Mouse (Mus musculus) ovary, postnatal 14 days (tissue): ENCODE data around the gene Prr5l.
A peak's percentile ranks its signal among the peaks of the same experiment; 100 is the strongest.

ENCODE experiments used
- DNase-seq: peaks from one replicate; pipeline ENCODE4 v3.0.0; 2022; ENCODE audit warnings: low spot score

Prr5l gene

DNA sequence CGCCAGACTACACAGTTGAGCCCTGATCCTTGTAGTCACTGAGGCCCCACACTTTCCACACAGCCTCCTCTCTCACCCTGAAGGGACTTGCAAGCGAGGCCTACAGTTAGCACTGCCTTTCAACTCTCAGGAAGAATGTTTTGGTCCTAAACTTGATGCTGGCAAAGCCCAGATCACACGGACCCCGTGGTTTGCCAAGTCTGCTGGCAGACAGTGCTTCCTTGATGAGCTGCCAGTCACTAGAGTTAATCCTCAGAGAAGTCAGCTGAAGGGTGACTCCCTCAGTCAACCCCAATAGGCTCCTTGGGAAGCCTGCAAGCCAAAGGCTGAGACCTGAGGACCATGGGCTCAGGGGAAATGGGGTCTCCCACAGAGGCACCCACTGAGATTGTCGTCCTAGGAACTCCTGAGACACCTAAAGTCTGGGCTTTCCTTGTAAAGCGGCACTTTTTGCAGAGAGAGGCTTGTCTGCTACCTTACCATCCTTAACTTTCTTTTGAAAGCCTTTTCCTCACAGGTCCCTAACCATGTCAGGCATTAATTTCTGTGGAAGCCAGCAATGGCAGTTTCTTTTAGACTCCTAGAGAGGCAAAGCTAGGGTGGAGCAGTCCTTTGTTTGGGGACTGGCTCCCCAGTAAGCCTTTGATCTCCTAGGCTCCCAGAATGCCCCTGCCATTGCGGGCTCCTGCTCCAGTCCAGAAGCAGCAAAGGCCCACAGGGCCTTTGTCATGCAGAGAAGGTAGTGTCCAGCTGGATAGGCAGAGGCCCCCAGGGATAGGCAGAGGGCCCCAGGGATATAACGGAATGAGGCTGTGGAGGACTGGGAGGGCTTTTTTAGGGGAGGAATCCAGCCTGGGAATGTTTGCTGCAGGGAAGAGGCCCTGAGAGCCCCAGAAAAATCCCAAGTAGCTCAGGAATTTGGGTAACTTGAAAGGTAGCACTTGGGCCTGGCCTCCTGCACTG is 160.2 kb downstream of the Prr5l start:
- no peak for DNase-seq

- DNase-seq, result no peak
Measured at GRCm38 (mm10) chr2:101721835-101722234, 161.0 kb downstream of the Prr5l start.

- DNase-seq, result no peak
Measured at GRCm38 (mm10) chr2:101717162-101717561, 165.7 kb downstream of the Prr5l start.

- no peak for DNase-seq
Measured at GRCm38 (mm10) chr2:101715650-101716323, 167.0 kb downstream of the Prr5l start.

GRCm38 (mm10) chr2:101711608-101712007 is 171.2 kb downstream of the Prr5l start:
- DNase-seq, result no peak

GRCm38 (mm10) chr2:101705941-101706485 is 176.8 kb downstream of the Prr5l start:
- no peak for DNase-seq

GRCm38 (mm10) chr2:101699284-101699683 is 183.5 kb downstream of the Prr5l start:
- DNase-seq, result no peak

DNA sequence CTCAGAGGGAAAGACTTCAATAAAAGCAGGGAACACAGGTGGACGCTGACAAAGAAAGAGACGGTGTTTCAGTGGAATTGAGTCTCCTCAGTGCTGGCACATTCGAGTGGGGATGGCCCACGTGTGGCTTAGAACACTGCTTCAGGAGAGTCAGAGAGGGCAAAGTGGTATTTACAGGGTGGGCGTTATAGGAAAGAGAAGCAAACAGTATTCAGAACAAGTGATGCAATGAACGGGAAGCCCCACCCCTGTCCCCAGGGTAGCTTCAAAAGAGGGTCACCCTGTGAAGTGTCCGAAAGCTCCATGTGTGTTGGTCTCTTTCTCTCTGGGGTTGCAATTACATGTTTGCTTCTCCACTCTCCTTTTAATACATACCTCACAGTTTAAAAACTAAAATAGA is 187.2 kb downstream of the Prr5l start:
- no peak for DNase-seq

DNA sequence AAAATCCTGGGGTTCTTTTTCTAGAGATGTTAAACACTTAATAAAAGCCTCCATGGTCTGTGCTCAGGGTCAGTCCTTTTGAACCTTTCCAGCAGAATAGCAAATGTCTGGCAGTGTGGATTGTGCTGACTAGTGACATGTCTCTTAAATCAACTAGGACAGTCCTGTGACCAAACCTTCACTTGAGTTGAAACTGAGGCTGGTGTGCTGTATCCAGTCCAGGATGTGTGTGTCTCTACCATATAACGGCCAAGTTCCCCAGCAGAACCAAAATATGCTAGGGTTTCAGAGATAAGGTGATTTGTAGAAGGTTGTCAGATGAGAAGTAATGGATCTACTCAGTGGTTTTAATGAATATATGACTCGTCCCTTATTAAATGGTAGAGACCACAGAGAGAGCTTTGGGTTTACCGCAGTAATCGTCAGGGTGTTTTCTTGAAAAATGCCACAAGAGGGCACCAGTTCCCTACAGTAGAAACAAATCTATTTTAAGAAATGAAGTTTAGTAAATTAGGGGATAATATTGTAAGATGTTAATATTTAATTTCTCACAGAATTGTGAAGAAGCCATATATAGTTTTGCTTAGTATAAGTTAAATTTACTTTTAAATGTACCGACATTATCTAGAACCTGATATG is 189.1 kb downstream of the Prr5l start:
- DNase-seq, result no peak

GRCm38 (mm10) chr2:101693043-101693442 is 189.8 kb downstream of the Prr5l start:
- DNase-seq, result no peak

DNA sequence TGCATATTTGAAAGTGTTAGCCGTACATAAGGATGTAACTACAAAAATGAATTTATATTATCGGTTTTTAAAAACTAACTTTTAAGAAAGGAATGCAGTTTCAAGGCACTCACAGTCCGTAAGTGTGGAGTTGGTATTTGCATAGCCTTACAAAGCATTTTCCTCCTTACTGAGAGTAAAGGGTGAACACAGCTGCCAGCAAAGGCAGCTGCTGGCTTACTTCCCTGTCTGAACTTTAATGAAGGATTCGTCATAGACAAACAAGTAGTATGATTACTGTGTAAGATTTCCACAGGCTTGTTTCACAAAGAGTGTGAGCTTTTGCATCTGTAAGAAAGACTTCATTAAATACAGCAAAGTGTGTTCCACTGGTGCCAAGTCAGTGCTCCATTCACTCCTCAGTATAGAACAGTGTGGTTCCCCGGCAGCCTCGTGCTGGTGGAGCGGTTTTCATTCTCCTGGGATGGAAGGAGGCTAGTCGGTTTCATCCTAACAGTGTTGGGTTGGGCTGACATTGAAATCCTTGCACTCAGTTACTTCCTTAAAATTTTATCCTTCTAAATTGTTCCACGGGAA is 192.5 kb downstream of the Prr5l start:
- DNase-seq, result no peak

GRCm38 (mm10) chr2:101688011-101688410 is 194.8 kb downstream of the Prr5l start:
- no peak for DNase-seq

DNA sequence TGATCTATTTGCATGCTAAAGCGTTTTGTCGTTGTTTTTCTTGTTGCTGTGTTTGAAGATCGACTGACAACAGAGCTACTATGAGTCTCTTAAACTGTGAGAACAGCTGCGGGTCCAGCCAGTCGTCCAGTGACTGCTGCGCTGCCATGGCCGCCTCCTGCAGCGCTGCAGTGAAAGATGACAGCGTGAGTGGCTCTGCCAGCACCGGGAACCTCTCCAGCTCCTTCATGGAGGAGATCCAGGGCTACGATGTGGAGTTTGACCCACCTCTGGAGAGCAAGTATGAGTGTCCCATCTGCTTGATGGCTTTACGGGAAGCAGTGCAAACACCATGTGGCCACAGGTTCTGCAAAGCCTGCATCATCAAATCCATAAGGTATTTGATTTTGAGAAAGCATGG is 198.4 kb downstream of the Prr5l start:
- no peak for DNase-seq

DNA sequence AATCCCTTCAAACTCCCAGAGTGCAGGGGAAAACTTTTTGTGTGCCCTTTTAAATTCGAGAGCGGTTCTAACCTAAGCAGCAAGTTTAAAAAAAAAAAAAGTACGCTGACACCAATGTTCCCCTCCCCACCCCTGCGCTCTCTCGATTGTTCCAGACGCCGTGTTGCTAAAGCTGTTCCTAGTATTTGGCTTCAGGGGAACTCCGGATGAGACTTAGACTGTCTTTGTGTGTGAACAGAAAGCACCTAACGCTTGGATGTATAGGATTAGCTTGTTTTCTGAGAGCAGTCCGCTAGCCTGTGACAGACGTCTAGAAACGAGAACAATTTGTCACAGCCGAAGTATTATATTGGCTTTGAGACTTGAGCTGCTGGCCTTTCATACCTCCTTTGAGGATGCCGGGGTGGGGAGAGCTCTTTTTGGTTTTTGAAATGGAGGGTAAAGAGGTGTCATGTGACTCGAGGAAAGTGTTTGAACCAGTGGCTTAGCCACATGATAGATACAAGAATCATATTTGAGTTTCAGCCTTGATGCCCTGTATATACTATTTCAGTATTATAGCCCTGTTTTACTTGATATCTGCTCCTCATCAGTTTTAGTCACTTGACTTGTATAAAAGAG is 203.6 kb downstream of the Prr5l start:
- DNase-seq, result no peak

DNA sequence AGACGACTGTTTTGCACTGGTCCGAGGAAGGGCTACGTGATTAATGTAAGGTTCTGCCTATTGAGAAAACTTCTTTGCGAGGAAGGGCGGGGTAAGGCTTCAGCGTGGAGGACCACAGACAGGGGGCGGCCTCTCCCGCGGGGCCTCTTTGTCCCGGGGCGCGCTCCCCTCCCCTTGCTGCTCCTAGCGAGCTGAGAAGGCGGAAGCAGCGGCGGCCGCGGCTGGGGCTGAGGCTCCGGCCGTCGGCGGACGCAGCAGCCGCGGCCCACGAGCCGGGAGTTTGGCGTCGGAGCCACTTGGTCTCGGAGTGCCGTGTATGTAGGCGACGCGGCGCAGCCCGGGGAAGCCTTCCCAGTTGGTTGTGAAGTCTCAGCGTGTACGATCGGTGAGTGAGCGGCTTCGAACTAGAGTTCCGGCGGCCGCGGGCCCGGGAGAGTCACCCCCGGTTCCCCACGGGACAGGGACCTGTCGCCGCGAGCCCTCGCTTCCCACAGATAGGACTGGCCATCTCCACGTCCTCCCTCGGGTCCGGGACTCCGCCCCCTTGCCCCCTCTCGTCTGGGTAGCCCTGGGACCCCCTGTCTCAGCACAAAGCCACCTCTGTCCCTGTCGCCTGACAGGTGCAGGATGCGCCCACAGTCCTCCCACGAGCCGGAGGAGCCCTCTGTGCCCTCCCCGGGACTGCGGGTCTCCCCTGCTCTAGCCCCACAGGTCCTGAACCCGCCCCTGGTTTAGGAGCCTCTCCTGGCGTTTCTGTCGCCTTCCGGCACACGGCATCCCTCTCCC is 204.4 kb downstream of the Prr5l start, which contains the start of gene Traf6:
Gene Traf6, plus strand, starts transcription at position 194 of the 786 bp plus-strand sequence.
- DNase-seq, result peak; percentile 83

DNA sequence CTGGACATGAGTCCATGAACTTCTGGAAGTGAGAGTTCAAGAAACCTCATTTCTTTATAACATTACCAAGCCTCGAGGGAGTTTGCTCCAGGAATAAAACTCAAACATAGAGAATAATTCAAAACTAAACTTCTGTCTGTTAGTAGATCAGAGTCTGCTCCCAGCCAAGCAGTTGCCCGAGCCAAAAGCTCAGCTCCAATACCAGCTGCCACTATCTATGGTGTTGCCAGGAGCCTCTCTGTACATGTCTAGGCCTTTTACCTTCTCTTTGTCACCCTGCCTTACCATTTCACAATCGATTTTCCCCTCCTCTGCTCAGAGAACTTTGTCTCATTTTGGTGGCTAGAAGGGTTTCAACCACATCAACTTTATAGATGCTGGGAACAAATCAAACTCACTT is 209.3 kb downstream of the Prr5l start:
- DNase-seq, result no peak

GRCm38 (mm10) chr2:101668751-101669150 is 214.1 kb downstream of the Prr5l start:
- DNase-seq, result no peak

DNA sequence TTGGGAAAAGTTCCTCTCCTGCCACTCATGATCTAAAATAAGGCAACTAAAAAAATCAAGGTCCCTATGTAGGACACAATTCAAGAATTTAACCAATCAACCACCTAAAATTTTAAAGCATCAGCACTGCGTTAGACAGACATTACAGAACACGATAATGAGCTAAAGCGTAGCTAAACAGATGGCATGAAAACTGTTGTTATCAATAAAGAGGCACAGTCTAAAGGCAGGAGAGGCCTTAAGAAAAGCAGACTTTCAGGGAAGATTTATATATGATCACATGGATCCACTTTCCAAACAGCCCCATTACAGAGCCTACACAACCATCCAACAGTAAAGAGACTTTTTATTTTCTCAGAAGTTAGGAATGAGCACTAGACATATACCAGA is 217.1 kb downstream of the Prr5l start:
- DNase-seq, result no peak

- peak; percentile 46 for DNase-seq
Measured at GRCm38 (mm10) chr2:101665058-101665702, 217.6 kb downstream of the Prr5l start.
